Mouse (Mus musculus): ENCODE results near the gene Crybg3. TPM values are rescaled to one million over a fixed set of nuclear protein-coding genes. Genes with fewer than 3 reads are reported as not detected.

Crybg3 gene
- total and polyA plus RNA-seq, 3 experiments, result 2.7 to 5.0 (median 2.8) TPM

GRCm38 (mm10) chr16:59517447-59518219 is 83.1 kb downstream of the Crybg3 start (continued):
- TF ChIP-seq ELF1 (IDR thresholded peaks at IDR 0.05; ENCODE audit: low read depth, low read length) (no peak), SIN3A (IDR thresholded peaks at IDR 0.05; ENCODE audit: low read length) (no peak; the same call in 1 of the 2 replicates), SMC3 (IDR thresholded peaks at IDR 0.05; ENCODE audit: low read depth, low read length) (no peak), ZKSCAN1 (IDR thresholded peaks at IDR 0.05; ENCODE audit: borderline replicate concordance, low read depth, low read length) (no peak), HCFC1 (IDR thresholded peaks at IDR 0.05; ENCODE audit: low read depth, low read length) (no peak), POLR2AphosphoS2 (IDR thresholded peaks at IDR 0.05; ENCODE audit: low read depth, low read length) (no peak), IRF4 (IDR thresholded peaks at IDR 0.05; ENCODE audit: low read depth, low read length) (peak; percentile 96), TBP (conservative IDR thresholded peaks at IDR 0.05; ENCODE audit: low read depth, low read length) (peak; percentile 57; the same call in 1 of the 2 replicates), ETS1 (conservative IDR thresholded peaks at IDR 0.05; ENCODE audit: low read depth, low read length) (peak; percentile 96), NRF1 (IDR thresholded peaks at IDR 0.05; ENCODE audit: low read depth, low read length) (no peak), MEF2A (IDR thresholded peaks at IDR 0.05; ENCODE audit: borderline replicate concordance, low read depth, low read length) (peak; percentile 100), MAX (IDR thresholded peaks at IDR 0.05; ENCODE audit: low read length) (peak; percentile 51; the same call in 1 of the 2 replicates), ZNF384 (IDR thresholded peaks at IDR 0.05; ENCODE audit: low read depth, low read length) (no peak), EP300 (IDR thresholded peaks at IDR 0.05; ENCODE audit: low read length) (peak; percentile 93), PAX5 (IDR thresholded peaks at IDR 0.05; ENCODE audit: low read length) (no peak), ZMIZ1 (IDR thresholded peaks at IDR 0.05; ENCODE audit: low read depth, low read length) (no peak)

- H3K9ac ChIP-seq (ENCODE audit: insufficient read depth, low read depth), result peak overlapping the region; percentile 51
- no peaks in the 10 kb centered on the region for H3K27me3 ChIP-seq (replicated peaks)
- H3K79me2 ChIP-seq (replicated peaks; ENCODE audit: control insufficient read depth, extremely low read depth, insufficient read depth, poor library complexity, severe bottlenecking), result no peaks in the 10 kb centered on the region
- peak overlapping the region; percentile 83 for H3K27ac ChIP-seq (ENCODE audit: insufficient read depth, low read depth)
- peaks cover 2% of the 10 kb centered on the region for H3K9me3 ChIP-seq (replicated peaks; ENCODE audit: low read length)
- dilution Hi-C loops (cut with MboI; ENCODE audit: extremely low pct_ligation_motif_present, extremely low pct_unique_long_range_greater_than_20kb, low sequenced_read_pairs), result no loop called here
- TF ChIP-seq CTCF (conservative IDR thresholded peaks at IDR 0.05 in 1 of 2, IDR thresholded peaks at IDR 0.05 in 1 of 2; ENCODE audit: low read depth in 2 of 2, low read length in 2 of 2), result peak in 1 of 2 experiments; percentile 21; a peak in 2 of 4 replicates
- TF ChIP-seq SMC3 (IDR thresholded peaks at IDR 0.05; ENCODE audit: low read depth, low read length), result peak; percentile 6; the same call in 1 of the 2 replicates
- TF ChIP-seq RCOR1 (conservative IDR thresholded peaks at IDR 0.05; ENCODE audit: low read depth, low read length), result no peak
- peaks cover 34 to 77% of the 10 kb centered on the region in 2 experiments for H3K4me1 ChIP-seq (ENCODE audit: control insufficient read depth in 1 of 2, insufficient read depth in 2 of 2)
- DNase-seq (ENCODE audit: extremely low read depth), result peak; percentile 41
- H3K36me3 ChIP-seq (replicated peaks in 1 of 2; ENCODE audit: control insufficient read depth in 1 of 2, insufficient read depth in 1 of 2, low read length in 1 of 2), result no peaks in the 10 kb centered on the region
- in situ Hi-C loops (cut with MboI; ENCODE audit: low pct_ligation_motif_present, low pct_unique_long_range_greater_than_20kb, low sequenced_read_pairs), result loop anchor here (10.0 kb wide), 1 partner anchor 812 kb away; no protein-coding TSS in a partner anchor
- H3K4me2 ChIP-seq (ENCODE audit: insufficient read depth, low read depth, poor library complexity, severe bottlenecking), result peak overlapping the region; percentile 96
- H3K4me3 ChIP-seq (replicated peaks in 1 of 3; ENCODE audit: low read depth in 2 of 3, low read length in 2 of 3, poor library complexity in 1 of 3), result peak overlapping the region; percentile 23 to 43 (median 32)
These were observed 83.8 kb downstream of the Crybg3 start for GRCm38 (mm10) chr16:59516965-59517364.
